1 mouse cellular context compared by ENCODE assay signal in genomic region chr7:116493267-116494003, GRCm38 (mm10).
TF ChIP-seq lines count a peak whose summit lies in the region.

No protein-coding gene starts in this region.

TF ChIP-seq in MEL, 35 proteins besides CTCF, POLR2A, EP300 and RAD21:
- TF ChIP-seq MYB (IDR thresholded peaks at IDR 0.05; ENCODE audit: low read depth, low read length) (peak; percentile 69), TBP (IDR thresholded peaks at IDR 0.05; ENCODE audit: low read depth, low read length) (0 out of 2 replicates have a peak, but pooled peaks have one; percentile 9), GATA1 (IDR thresholded peaks at IDR 0.05; ENCODE audit: low read depth, low read length) (peak; percentile 74), TCF12 (IDR thresholded peaks at IDR 0.05; ENCODE audit: low read depth, low read length) (peak; percentile 49), ETS1 (IDR thresholded peaks at IDR 0.05; ENCODE audit: low read depth, low read length) (peak; percentile 72), JUND (IDR thresholded peaks at IDR 0.05; ENCODE audit: low read depth, low read length) (peak; percentile 92), KAT2A (conservative IDR thresholded peaks at IDR 0.05; ENCODE audit: low read depth, low read length) (no peak), MXI1 (IDR thresholded peaks at IDR 0.05; ENCODE audit: low read depth, low read length) (0 out of 2 replicates have a peak, but pooled peaks have one; percentile 18), TAL1 (IDR thresholded peaks at IDR 0.05; ENCODE audit: low read length) (peak; percentile 61; the same call in 1 of the 2 replicates), USF1 (IDR thresholded peaks at IDR 0.05; ENCODE audit: low read depth, low read length) (no peak)
